Mouse (Mus musculus) ovary, adult 18-20 months (tissue): ENCODE results near the gene Tnrc6a.

Source experiments
- DNase-seq: peaks from one replicate; pipeline ENCODE4 v3.0.0; 2022; ENCODE audit warnings: low spot score, mixed read lengths

The Tnrc6a gene

DNA sequence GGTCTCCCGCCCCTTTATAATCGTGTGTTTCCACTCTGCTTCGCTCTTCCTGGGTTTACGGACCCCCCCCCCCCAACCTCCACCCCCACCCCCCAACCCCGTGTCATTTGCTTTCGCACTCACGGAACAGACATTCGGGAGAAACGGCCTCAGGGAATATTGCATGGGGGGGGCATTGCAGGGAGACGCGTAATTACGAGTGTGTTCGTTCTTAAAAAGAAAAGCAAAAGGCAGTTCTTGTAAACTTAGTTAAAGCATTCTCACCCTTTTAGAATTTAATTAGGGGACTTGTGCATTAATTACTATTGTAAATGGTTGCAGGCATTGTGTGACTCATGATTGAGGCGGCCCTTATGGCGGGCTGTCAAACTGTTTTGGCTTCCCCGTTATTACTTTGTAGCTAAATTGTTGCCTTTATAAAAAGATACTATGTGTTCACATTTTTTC is 1.1 kb downstream of the Tnrc6a start:
- DNase-seq, result no peak

DNA sequence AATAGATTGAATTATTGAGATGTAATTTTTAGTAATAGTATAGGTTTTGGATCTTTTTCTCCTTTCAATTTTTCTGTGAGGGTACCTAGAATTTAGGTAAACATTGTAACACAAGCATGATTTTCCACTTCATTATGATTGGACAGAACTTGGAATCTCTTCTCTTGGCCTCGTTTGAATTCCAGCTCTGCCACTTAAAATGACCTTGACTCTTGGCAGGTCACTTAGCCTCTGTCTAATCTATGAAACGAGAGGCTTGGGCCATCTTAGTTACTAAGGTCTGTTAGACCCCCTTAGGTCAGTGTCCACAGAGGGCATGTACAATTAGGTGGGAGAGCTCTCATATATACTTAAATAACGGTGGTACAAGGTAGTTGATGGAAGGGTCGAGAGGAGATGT is 2.4 kb downstream of the Tnrc6a start:
- no peak for DNase-seq

DNA sequence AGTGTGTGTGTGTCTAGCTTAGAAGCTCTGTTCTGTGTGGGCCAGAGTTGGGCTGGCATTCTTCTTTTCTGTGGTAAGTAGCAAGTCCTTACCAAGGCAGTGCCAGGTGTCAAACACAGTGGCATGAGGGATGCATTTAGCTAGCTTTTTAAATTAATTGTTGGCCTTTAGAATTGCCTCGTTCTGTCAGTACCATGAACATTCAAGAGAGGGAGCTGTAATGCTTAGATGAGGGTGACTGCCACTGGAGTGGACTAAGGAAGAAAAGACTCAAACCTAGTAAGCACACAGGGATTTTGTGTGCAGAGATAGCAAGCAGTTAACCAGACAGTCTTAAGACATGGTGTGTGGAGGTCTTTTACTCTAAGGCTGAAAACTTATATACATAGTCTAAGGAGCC is 3.6 kb downstream of the Tnrc6a start:
- DNase-seq, result no peak

DNA sequence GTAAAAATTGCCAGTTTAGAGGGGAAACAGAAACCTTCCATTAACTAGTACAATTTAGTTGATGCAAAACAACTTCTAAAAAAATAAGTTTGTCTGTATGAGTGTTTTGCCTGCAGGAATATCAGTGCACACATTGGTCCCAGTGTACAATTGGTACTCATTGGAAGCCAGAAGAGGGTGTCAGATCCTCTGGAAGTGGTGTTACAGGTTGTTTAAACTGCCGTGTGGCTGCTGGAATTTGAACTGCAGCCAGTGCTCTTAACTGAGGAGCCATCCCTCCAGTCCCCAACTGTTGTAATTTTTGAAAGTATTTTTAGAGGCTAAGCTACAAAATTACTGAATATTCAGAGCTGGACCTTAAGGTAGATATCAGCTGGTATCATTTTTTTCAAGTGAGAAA is 4.3 kb downstream of the Tnrc6a start:
- no peak for DNase-seq

DNA sequence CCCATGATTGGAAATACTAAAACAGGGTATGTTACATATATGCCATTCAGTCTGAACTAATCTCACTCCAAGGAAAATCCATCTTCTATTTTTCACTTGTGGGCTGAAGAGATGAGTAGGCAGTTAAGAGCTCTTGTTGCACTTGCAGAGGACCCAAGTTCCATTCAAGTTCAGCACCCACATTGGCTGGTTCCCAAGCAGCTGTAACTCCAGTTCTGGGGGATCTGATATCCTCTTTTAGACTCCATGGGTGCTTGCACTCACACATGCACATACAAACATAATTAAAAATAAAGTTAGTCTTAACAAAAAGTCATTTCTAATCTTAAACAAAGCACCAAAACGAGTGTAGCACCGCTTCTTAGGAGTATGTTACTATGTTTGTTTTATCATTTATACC is 5.4 kb downstream of the Tnrc6a start:
- DNase-seq, result no peak

DNA sequence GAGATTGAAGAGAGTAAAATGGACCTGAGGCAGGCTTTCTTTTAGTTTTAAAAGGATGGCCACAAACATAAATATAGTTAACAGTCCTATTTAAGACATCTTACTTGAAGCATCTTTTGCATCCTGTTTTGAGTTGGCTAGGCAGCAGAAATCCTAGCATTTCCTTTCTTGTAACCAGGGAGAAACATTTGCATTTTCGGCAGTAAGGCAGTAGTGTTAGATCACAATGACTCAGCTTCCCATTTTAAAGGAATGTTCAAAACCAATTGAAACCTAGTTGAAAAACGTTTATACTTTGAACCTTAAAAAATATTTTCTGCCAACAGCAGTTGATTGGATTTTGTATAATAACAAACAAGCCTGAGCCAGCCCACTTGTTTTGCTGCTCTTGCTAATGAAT is 6.5 kb downstream of the Tnrc6a start:
- DNase-seq, result no peak

DNA sequence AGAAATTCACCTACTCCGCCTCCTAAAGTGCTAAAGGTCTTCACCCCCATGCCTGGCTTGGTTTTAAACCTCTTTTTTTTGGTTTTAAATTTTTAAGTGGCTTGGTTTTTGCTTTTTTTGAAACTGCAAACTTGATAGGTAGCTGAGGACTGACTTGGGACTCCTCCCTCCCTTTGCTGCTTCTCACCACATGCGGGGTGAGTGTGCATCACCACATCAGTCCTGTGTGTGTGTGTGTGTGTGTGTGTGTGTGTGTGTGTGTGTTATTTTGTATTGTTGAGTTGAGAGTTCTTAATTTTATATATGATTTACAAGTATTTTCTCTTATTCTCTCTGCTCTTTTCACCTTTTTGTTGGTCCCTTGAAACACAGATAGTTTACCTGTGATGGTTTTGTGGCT is 8.7 kb downstream of the Tnrc6a start:
- DNase-seq, result no peak

DNA sequence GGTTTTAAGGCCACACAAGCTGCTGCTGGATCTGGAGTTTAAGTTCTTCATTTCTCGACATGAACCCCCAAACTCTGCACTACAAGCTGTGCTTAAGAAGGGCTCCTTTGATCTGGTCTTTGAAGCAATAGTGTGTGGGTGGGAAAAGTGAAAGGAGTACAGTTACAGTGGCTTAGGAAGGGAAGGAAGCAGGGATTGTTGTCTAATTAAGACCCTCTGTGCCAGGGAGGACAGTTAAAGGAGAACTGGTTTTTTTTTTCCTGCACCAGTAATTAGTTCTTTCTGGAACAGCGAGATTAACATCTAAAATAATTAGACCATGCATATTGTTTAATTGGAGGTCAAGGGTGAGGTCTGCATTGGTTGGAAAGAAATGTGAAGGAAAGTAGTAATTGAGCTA is 11.2 kb downstream of the Tnrc6a start:
- DNase-seq, result no peak

DNA sequence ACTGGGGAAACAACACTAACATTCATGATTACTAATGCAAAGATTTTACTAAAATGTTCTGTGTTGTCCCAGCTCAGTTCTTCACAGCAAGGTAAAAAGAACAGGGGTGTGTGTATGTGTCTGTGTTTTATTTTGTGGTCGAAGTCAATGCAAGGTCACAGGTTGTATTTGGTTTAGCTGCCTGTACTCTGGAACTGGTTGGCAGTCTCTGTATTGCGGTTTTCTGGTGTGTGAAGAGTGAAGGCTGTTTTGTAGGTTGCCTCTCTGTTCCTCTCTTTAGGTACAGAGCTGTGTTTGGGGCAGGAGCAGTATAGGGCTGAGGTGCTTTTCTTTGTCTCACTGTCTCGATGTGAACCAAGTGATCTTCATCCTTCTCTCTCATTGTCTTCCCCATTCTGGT is 12.0 kb downstream of the Tnrc6a start:
- no peak for DNase-seq

DNA sequence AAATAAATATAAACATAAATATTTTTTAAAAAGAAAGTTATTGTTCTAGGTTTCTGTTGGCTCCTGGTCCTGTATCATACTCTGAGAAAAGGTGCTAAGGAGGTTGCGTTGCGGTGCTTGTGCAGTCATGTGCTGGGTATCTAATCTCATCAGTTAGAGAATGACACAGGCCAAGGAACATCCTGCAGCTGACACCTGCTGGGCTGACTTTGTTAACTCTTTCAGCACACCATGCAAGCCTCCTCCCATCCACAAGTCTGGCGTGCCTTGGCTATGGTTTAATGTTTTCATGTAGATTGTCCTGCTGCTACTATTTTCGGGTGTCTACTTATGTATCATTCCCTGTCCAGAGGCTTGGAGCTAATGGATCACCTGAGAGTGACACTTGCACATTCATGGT is 14.3 kb downstream of the Tnrc6a start:
- no peak for DNase-seq

DNA sequence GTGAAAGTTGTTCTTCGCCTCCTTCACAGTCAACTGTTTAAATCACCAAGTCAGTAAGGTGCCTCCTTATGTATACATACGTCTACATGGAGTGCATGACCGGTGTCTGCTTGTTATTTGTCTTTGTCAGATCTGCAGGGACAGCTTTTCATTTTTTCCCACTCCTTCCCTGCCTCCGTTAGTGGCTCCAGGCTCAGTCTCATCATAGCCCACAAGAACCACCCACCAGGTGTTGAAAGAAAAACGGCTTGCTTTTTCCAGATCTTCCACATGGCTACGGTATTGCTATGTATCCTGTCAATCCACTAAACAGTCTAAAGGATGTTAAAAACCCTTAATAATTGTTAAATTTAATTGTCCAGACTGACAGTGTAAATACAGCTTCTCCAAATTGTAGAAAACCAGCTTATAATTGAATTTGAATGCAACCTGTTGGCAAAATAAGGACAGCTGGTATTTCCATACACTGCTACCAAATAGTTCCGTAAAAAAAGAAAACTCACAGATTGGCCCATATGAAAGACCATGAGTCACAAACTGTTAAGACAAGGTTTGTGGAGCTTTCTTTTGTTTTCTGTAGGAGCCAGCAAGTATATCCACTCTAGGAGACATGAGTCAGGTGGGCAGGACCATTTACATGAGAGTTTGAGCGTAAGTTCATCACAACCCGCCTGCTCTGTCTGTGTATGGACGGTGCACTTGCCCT is 22.6 kb downstream of the Tnrc6a start:
- DNase-seq, result no peak

DNA sequence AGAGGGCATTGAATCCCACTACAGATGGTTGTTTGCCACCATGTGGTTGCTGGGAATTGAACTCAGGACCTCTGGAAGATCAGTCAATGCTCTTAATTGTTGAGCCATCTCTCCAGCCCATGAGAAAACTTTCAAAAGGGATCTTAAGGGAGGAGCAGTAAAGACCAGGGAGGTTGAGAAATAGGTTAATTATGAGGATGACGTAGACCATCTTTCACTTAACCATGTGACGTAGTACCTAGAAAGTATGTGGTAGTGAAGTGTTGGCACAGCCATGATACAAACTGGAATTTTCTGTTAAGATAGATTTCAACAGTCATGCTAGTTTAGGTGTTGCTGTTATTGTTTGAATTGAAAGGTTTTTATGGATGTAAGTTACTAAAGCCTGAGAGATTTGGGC is 24.1 kb downstream of the Tnrc6a start:
- no peak for DNase-seq

DNA sequence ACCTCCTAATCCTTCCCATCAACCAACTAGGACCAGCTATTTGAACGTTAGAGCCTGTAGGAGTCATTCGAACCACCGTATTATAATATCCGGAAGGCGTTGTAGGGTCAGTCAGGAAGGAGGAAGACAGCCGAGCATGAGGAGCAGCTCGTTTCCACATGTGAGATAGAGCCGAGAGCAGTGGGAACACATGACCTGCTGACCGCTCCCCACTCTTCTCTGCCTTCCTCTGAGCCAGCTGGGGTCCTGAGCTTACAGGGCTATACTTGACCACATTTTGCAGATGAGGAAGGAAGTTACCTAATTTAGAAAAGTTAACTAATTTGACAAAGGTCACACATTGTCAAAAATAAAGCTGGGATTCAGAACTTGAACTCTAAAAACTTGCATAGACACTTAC is 25.2 kb downstream of the Tnrc6a start:
- no peak for DNase-seq

DNA sequence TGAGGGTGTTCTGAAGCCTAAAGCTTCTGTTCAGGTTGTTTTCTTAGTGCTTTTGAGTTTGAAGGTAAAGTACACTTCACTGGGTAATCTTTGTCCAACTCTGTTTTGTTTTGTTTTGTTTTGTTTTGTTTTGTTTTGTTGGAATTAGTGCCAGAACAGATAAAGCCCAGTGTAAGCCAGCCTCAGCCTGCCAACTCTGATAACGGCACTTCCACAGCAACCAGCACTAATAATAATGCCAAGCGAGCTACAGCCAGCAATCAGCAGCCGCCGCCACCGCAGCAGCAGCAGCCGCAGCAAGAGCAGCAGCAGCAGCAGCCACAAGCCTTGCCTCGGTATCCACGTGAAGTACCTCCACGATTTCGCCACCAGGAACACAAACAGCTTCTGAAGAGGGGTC is 38.7 kb downstream of the Tnrc6a start:
- peak; percentile 39 for DNase-seq

DNA sequence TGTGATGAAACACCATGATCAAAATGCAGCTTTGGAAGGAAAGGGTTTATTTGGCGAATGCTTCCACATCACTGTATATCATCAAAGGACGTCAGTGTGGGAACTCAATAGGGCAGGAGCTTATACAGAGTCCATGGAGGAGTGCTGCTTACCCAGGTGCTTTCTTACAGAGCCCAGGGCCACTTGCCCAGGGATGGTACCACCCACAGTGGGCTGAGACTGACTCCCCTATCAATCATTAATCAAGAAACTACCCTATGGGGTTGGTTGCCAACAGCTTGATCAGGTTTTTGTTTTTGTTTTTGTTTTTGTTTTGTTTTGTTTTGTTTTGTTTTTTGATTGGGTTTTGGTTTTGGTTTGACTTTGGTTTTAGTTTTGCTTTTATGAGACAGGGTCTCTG is 43.8 kb downstream of the Tnrc6a start:
- DNase-seq, result no peak

DNA sequence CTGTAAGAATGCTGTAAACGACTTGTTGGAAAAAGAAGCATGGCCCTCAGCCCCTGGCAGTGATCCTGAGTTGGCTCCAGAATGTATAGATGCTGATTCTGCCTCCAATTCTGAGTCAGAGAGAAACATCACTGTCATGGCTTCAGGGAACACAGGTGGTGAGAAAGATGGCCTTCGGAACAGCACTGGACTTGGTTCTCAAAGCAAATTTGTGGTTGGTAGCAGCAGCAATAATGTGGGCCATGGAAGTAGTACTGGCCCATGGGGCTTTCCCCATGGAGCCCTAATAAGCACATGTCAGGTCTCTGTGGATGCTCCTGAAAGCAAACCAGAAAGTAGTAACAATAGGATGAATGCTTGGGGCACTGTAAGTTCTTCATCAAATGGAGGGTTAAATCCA is 45.9 kb downstream of the Tnrc6a start:
- DNase-seq, result no peak

DNA sequence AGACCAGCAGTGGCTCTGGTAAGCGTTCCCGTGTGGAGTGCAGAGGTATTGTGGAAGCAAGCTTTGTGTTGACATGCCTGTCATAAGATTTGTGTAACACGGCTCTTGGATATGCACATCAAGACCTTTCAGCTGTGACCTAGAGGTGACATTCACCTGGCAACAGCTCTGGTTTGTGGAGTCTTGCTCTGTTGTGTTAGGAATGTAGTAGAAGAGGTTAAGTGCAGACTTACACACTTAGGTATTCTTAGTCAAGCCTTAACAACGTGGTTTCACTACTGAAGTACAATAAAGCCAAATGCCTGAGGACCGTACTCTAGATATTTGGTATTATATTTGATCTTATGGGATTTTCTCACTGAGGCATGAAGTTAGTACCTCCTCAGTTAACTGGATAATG is 48.4 kb downstream of the Tnrc6a start:
- no peak for DNase-seq

DNA sequence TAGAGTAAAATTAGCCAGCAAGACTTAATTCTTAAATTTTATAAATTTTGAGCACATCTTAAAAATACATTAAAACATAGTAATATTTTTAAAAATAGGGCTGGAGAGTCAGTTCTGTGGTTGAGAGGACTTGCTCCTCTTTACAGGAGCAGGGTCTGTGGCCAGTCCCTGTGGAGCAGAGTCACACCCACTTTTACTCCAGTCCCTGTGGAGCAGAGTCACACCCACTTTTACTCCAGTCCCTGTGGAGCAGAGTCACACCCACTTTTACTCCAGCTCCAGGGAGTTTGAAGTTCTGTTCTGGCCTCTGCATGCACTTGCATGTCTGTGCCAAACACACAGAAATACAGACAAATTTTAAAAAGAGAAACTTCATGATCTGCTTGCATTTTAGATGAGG is 53.5 kb downstream of the Tnrc6a start:
- DNase-seq, result no peak

DNA sequence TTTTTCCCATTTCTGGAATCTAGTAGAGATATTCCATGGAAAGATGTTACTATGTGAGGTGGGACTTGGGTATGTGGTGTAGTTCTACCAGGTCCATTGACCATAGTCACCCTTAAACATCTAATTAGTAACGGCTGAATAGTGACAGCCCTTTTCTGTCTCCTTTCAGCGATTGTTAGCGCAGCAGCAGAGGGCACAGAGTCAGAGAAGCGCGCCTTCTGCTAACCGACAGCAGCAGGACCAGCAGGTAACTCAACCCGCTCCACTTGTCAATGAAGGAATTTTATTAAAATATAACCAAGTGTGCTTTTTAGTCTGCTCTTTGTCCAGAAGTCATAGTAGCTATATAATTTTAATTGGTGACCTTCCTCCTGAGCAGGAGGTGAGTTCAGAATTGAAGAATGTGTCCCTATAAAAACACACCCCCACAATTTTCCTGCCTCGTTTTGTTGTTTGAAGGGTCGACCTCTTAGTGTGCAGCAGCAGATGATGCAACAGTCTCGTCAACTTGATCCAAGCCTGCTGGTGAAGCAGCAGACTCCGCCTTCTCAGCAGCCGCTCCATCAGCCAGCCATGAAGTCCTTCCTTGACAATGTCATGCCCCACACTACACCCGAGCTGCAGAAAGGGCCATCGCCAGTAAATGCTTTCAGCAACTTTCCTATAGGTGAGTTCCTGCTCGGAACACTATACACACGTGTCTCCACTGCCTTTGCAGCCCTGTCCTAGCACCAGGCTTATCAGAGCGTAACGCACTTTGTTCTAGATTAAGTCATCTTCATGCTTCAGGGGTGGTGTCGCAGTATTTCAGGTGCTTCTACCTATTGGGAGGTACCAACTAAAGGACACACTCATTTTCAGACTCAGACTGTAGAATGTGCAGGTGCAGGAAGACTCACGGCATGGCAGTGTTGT is 58.4 kb downstream of the Tnrc6a start:
- no peak for DNase-seq

DNA sequence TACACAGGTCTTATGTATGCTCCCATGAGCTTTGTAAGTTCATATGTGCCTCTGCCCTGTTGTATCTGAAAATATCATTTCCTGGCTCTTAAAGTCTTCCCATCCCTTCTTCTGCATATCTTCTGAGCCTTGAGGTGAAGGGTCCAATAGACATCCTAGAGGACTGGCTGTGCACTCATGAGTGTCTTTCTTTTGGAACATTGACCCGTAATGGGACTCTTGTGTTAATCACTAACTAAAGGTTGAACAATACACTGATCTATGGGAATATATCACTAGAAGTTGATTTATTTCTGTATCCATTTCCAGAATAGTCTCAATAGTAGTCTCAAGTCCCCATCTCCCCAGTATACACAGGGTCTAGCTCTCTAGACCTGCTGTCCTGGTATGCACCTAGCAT is 61.2 kb downstream of the Tnrc6a start:
- no peak for DNase-seq

DNA sequence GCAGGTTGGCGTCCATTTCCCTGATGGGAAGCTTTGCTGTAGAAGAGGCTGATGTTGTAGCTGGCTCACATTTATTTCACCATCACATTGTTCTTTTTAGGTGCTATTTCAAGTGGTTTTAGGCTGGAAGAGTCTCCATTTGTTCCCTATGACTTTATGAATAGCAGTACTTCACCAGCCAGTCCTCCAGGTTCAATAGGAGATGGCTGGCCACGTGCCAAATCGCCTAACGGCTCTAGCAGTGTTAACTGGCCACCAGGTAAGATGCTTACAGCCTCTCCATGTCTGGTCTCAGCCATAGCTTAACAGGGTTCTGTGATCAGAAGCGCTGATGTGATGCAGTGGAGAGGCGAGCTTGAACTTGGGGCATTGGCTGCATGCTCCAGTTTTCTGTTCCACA is 62.8 kb downstream of the Tnrc6a start:
- DNase-seq, result no peak

DNA sequence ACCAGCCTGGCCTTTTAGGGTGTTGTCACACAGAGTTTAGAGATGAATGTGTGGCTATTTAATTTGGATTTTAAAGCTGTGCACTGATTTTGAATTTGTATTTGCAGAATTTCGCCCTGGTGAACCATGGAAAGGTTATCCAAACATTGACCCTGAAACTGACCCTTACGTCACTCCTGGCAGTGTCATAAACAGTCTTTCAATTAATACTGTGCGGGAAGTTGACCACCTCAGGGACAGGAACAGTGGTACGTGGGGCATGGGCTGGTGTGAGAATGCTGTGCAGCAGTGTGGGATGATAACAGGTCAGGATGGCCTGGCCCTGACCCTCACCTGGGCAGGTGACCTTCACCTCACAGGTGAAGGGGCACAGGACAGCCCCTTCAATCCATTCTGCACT is 63.6 kb downstream of the Tnrc6a start:
- DNase-seq, result no peak

DNA sequence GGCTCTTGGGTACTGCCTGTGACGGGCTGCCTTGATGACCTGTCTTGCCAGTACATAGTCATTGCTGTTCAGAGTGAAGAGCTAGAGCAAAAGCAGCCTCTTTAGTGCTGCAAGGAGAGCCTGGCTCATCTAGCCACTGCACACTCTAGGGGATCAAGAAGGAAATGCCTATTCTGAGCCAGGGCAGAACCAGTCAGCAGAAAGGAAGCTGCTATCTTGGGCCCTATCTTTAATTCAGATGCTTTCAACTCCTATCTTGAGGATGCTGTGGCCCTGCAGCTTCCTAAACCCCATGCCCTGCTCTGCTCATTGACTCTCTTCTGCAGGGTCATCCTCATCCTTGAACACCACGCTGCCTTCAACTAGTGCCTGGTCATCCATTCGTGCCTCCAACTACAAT is 64.8 kb downstream of the Tnrc6a start:
- no peak for DNase-seq

DNA sequence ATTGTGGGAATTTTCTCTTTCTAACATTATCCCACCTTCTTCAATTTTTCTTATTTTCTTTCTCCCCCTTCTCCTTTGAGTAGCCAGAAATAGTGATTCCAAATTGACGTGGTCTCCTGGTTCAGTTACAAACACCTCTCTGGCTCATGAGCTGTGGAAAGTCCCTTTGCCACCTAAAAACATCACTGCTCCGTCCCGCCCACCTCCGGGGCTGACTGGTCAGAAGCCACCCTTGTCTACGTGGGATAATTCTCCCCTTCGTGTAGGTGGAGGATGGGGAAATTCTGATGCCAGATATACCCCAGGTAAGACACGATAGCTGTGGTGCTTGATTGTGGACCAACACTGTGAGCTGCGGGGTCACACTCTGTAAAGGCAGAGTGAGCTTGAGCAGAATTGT is 66.1 kb downstream of the Tnrc6a start:
- DNase-seq, result no peak
